Mouse (Mus musculus) neural tube, embryonic 13.5 days (tissue): Measurements from ENCODE around the gene Cfap299. TPM values are rescaled to one million over a fixed set of nuclear protein-coding genes. Genes with fewer than 3 reads are reported as not detected.

Source experiments
- ATAC-seq: fragments of 200-750 bp; cut with Nextera tagmentation; 2 replicates; pipeline ENCODE4 v1.8.0; 2017; ENCODE audit warnings: low read depth, mild to moderate bottlenecking, moderate TSS enrichment, moderate library complexity
- H3K27ac ChIP-seq: fragments of 300-500 bp; sonication (generic); replicated peaks from 2 replicates; pipeline ENCODE4 v1.5.1; 2015; ENCODE audit warnings: moderate library complexity, mild to moderate bottlenecking, inconsistent platforms
- H3K27me3 ChIP-seq: fragments of 300-500 bp; sonication (generic); 2 replicates; pipeline ENCODE4 v1.6.1; 2015; ENCODE audit warnings: mild to moderate bottlenecking, inconsistent platforms
- H3K36me3 ChIP-seq: fragments of 300-500 bp; sonication (generic); 2 replicates; pipeline ENCODE4 v1.6.1; 2015; ENCODE audit warnings: mild to moderate bottlenecking, inconsistent platforms
- H3K4me1 ChIP-seq: fragments of 300-500 bp; sonication (generic); replicated peaks from 2 replicates; pipeline ENCODE4 v1.6.1; 2015; ENCODE audit warnings: inconsistent platforms
- H3K4me2 ChIP-seq: fragments of 300-500 bp; sonication (generic); 2 replicates; pipeline ENCODE4 v1.6.1; 2015; ENCODE audit warnings: inconsistent platforms, mild to moderate bottlenecking, moderate library complexity
- H3K4me3 ChIP-seq: fragments of 300-500 bp; sonication (generic); 2 replicates; pipeline ENCODE4 v1.5.1; 2015; ENCODE audit warnings: mild to moderate bottlenecking, inconsistent platforms
- H3K9ac ChIP-seq: fragments of 300-500 bp; sonication (generic); 2 replicates; pipeline ENCODE4 v1.6.1; 2015; ENCODE audit warnings: moderate library complexity, mild to moderate bottlenecking, inconsistent platforms
- H3K9me3 ChIP-seq: fragments of 300-500 bp; sonication (generic); 2 replicates; pipeline ENCODE4 v1.6.1; 2016; ENCODE audit warnings: inconsistent platforms
- WGBS: fragments of 180-500 bp; shearing (Covaris S2); methylation state at CpG from one replicate; pipeline ENCODE4 v1.1.7; 2015; 5-methylcytosine and 5-hydroxymethylcytosine counted together
- microRNA counts: library from miRNA; unstranded; fragments of <30 nt; microRNA quantifications from one replicate; lab custom pipeline; 2016
- microRNA-seq: library from miRNA; unstranded; fragments of <30 nt; microRNA quantifications from one replicate; pipeline ENCODE4, GENCODE M21; 2016
- polyA plus RNA-seq: library from polyadenylated mRNA; unstranded; fragments of >200 nt; fragmentation: Nextera tagmentation; extraction: Ambion mirVana; gene quantifications from 2 replicates; pipeline ENCODE4 v1.2.1, GENCODE M21; 2015

Gene Cfap299
- polyA plus RNA-seq, 1 experiment from 2014 or later = 0.61 TPM

DNA sequence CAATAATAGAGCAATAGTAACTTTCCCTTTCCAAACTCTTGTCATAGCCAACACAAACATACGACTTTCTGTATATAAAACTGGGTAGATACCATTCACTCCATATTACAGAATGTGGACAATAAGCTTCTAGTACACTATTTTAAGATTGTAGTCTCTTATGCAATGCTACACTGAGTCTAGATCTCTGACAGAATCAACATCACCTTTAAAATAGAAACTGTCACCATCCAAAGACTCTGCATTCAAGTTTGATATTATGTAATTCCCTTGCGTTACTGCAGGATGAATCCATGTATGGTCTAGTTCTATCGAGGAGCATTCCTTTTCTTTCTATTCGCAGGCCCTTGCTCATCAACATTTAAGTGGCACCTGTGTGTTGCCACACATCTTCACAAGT lies 477.4 kb downstream of the Cfap299 start:
- Histone ChIP-seq H3K9me3 (no peaks in the 10 kb centered on the region), H3K4me2 (no peak overlapping the region), H3K27me3 (no peaks in the 10 kb centered on the region), H3K4me1 (no peaks in the 10 kb centered on the region), H3K36me3 (no peaks in the 10 kb centered on the region), H3K9ac (no peak overlapping the region), H3K27ac (no peak overlapping the region), H3K4me3 (no peak overlapping the region)
- no peak for ATAC-seq
- 90% methylated on average over 4 of the region's 4 CpGs for WGBS

DNA sequence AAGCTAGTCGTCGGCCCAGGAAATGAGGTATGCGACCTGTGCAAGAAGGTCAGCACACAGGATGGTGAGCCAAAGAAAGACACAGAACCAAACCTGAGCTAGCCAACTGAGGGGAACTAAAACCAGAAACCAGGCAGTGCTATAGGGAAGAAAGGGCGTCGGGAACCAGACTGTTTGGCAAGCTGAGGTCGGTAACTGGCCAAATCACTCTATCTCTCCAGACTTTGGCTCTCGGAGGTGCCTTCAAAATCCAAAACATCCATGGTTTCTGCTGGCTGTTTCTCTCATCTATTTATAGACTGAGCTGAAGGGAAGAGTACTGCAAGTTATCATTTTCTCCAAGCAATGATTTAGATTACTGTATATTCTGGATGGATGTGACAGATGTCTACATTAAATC lies 477.9 kb downstream of the Cfap299 start:
- no peak for ATAC-seq
- H3K36me3 ChIP-seq = no peaks in the 10 kb centered on the region

DNA sequence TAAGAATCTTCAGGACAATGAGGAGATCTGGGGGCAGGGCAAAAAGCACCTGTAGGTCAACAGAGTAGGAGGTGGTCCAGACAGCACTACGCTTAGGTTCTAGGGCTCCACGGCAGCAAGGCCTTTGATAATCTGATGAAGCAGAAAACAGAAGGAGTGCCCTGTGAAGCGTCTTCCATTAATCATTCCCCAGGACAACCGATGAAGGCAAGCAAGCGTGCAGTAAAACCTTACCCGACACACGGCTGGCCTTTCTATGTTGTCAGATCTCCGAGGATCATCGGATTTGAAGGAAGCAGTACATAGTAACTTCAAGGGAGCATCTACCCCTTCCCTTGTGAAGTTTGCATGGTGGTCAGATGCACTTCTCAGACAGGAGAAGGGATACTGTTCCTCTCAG lies 478.8 kb downstream of the Cfap299 start:
- Histone ChIP-seq H3K27ac (no peak overlapping the region), H3K4me2 (no peak overlapping the region), H3K9me3 (peaks cover under 1% of the 10 kb centered on the region; the same call in 1 of the 2 replicates), H3K4me3 (no peak overlapping the region), H3K36me3 (no peaks in the 10 kb centered on the region), H3K9ac (no peak overlapping the region), H3K4me1 (no peaks in the 10 kb centered on the region), H3K27me3 (no peaks in the 10 kb centered on the region)
- WGBS = 32% methylated on average over 9 of the region's 9 CpGs
- ATAC-seq = no peak

More for the DNA sequence above, 477.9 kb downstream of the Cfap299 start:
- no peak overlapping the region for H3K27ac ChIP-seq
- H3K4me2 ChIP-seq = no peak overlapping the region
- H3K9ac ChIP-seq = no peak overlapping the region
- 87% methylated on average over 7 of the region's 7 CpGs for WGBS
- H3K4me1 ChIP-seq = no peaks in the 10 kb centered on the region
- no peak overlapping the region for H3K4me3 ChIP-seq
- H3K27me3 ChIP-seq = no peaks in the 10 kb centered on the region
- no peaks in the 10 kb centered on the region for H3K9me3 ChIP-seq

DNA sequence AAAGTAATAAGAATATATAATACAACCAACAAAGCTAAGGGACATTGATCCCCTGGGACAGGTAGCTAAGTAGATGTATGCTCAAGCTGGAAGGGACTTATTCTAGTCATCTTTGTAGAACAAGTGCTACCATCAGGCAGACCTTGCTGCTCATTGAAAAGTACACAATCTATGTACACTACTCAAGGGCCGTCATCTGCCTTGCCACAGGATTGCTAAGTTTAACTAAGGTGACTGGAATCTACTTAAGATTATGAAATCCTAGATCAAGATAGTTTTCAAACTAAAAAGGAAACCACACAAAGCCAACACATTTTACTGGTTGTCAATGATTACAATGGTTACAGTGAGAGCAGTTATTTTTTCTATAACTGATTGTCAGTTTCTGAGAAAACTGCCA lies 483.3 kb downstream of the Cfap299 start:
- no peak overlapping the region for H3K4me3 ChIP-seq
- no peaks in the 10 kb centered on the region for H3K27me3 ChIP-seq
- H3K27ac ChIP-seq = no peak overlapping the region
- no peak for ATAC-seq
- H3K4me1 ChIP-seq = no peaks in the 10 kb centered on the region
- WGBS = 90% methylated on average over 1 of the region's 1 CpGs
- no peaks in the 10 kb centered on the region for H3K36me3 ChIP-seq
- peaks cover 5% of the 10 kb centered on the region; the same call in 1 of the 2 replicates for H3K9me3 ChIP-seq
- H3K9ac ChIP-seq = no peak overlapping the region
- no peak overlapping the region for H3K4me2 ChIP-seq

DNA sequence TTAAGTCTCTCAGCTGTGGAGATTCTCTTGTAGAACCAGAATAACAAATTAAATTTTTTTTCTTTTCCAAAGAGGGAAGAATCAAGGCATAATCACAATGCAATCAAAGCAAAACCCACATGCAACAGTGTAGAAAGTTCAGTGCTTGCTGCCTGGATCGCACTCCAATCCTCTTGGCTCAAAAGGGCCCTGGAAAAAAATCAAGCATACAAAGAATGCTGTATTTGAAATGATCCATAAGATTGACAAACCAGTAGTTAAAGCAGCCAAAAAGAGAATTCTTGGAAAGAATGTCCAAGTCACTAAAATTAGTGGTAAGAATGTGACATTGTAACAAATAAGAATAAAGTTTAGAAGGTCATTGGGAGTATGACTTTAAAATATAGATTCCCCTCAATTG lies 486.2 kb downstream of the Cfap299 start:
- WGBS = 98% methylated on average over 1 of the region's 1 CpGs
- Histone ChIP-seq H3K27me3 (no peaks in the 10 kb centered on the region), H3K4me1 (no peaks in the 10 kb centered on the region), H3K4me2 (no peak overlapping the region), H3K27ac (no peak overlapping the region), H3K9me3 (peaks cover 5% of the 10 kb centered on the region; the same call in 1 of the 2 replicates), H3K36me3 (no peaks in the 10 kb centered on the region), H3K9ac (no peak overlapping the region), H3K4me3 (no peak overlapping the region)
- no peak for ATAC-seq

DNA sequence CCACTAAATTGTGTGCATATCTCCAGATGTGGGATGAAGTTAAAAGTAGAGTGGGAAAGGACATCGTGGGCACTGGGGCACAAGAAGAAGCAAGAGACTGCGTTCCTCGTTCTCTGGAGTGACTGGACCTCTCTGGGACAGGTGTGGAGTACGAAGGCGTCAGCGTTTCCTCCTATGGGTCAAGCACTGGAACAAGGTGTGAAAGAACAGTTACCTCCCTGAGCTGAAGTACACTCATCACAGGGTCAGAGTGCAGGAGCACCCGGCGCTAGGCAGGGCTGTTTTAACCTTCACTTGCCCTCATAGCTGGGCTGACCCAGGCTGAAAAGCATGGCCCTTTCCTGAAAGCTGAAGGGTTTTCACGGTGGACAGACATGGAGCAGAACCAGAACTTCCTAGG lies 504.7 kb downstream of the Cfap299 start:
- H3K27me3 ChIP-seq = no peaks in the 10 kb centered on the region
- H3K9me3 ChIP-seq = no peaks in the 10 kb centered on the region
- no peak for ATAC-seq
- H3K36me3 ChIP-seq = no peaks in the 10 kb centered on the region
- H3K4me2 ChIP-seq = no peak overlapping the region
- H3K4me1 ChIP-seq = no peaks in the 10 kb centered on the region
- H3K4me3 ChIP-seq = no peak overlapping the region
- no peak overlapping the region for H3K27ac ChIP-seq
- no peak overlapping the region for H3K9ac ChIP-seq
- WGBS = 88% methylated on average over 9 of the region's 9 CpGs

DNA sequence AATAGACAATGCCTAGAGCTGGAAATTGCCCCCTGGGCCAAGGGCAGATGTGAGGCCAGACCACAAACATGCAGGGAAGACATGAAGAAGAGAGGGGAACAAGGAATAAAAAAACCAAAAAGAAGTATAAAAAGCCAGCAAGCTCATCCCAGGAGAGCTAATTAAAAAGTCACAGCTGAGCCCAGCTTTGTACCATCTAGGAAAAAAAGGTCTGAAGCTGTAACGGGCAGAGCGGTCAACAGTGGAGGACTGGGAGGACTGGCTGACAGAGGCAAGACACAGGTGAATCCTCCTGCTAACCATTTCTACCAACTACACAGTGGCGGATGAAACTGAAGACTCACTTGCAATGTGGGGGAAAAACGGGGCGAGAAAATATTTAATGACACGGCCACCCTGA lies 505.2 kb downstream of the Cfap299 start:
- H3K27me3 ChIP-seq = no peaks in the 10 kb centered on the region
- no peak for ATAC-seq
- no peaks in the 10 kb centered on the region for H3K36me3 ChIP-seq
- H3K9ac ChIP-seq = no peak overlapping the region
- no peaks in the 10 kb centered on the region for H3K4me1 ChIP-seq
- 77% methylated on average over 6 of the region's 6 CpGs for WGBS
- H3K4me3 ChIP-seq = no peak overlapping the region
- no peaks in the 10 kb centered on the region for H3K9me3 ChIP-seq
- H3K4me2 ChIP-seq = no peak overlapping the region
- H3K27ac ChIP-seq = no peak overlapping the region

DNA sequence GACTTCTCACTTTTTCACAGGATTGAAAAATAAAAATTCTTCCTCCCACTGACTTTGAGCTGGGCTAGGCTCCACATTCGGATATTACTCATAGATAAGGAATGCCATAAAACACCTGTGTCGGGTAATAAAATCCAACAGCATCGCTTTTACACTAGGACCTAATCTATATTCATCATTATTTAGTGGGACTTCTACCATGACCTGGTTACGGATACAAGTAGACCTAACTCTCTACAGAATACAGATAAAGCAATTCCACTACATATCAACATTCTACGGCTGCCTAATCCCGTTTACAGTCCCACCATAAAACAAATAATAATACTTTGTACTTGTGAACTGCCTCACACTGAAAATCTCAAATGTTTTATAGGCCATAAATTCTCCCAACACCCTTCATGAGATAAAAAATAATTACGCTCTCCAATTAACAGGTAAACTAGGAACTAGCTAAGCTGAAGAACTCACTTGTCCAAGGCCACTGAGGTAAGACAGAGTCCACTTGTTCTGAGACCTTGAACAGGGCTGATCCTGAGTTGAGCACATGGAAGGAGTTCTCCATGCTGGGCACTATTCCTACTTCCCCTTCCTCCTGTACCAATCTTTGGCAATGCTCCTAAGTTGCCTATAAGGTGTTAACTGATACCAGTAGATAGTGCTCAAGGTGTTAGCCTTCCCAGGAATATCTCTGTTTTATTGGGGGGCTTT lies 513.7 kb downstream of the Cfap299 start:
- Histone ChIP-seq H3K4me2 (no peak overlapping the region), H3K4me1 (no peaks in the 10 kb centered on the region), H3K9me3 (no peaks in the 10 kb centered on the region), H3K9ac (no peak overlapping the region), H3K36me3 (no peaks in the 10 kb centered on the region), H3K4me3 (no peak overlapping the region), H3K27me3 (no peaks in the 10 kb centered on the region), H3K27ac (no peak overlapping the region)
- no peak for ATAC-seq
- WGBS = 75% methylated on average over 7 of the region's 7 CpGs

DNA sequence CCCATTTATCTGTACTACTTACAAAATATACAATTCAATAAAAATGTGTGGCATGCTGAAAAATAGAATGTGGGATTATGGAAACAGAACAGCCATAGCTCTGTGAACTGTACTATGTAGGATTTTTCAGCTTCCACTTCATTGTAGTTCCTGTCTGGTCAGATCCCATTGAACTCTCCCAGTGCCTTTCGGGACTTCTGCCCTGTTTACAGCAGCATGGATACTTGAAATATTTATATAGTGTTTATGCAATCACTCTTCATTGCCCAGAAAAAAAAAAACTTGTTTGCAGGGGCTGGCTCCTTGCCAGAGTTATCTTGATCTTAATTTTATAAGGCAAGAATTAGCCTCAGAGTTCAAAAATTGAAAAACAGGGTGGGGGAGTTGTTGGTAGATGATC lies 515.6 kb downstream of the Cfap299 start:
- 78% methylated on average over 1 of the region's 1 CpGs for WGBS
- ATAC-seq = no peak
- Histone ChIP-seq H3K36me3 (no peaks in the 10 kb centered on the region), H3K9ac (no peak overlapping the region), H3K4me1 (no peaks in the 10 kb centered on the region), H3K4me3 (no peak overlapping the region), H3K4me2 (no peak overlapping the region), H3K27ac (no peak overlapping the region), H3K9me3 (no peaks in the 10 kb centered on the region), H3K27me3 (no peaks in the 10 kb centered on the region)

MicroRNAs encoded within 50 kb of the gene (microRNA counts, 519-probe panel; counts per million panel counts)
- not detected for microRNA mmu-miR-703 (lab: Ali Mortazavi, UCI)

Small RNA genes lying within 50 kb of the gene (microRNA-seq; reads per million reads assigned to microRNA genes)
- gene Mir703 = not detected

Other genes starting within 250 kb of the Cfap299 start
- 3.5 and 3.8 TPM in 2 replicates for gene Prdm8, start 162.1 kb upstream of the Cfap299 start, polyA plus RNA-seq
- gene Fgf5, start 75.1 kb upstream of the Cfap299 start, polyA plus RNA-seq = 1.3 and 2.2 TPM in 2 replicates
- gene Gm11111, start 223.4 kb downstream of the Cfap299 start, polyA plus RNA-seq = not detected in 2 replicates